Mouse (Mus musculus): ENCODE measurements around the gene Dzank1.

Gene Dzank1

DNA sequence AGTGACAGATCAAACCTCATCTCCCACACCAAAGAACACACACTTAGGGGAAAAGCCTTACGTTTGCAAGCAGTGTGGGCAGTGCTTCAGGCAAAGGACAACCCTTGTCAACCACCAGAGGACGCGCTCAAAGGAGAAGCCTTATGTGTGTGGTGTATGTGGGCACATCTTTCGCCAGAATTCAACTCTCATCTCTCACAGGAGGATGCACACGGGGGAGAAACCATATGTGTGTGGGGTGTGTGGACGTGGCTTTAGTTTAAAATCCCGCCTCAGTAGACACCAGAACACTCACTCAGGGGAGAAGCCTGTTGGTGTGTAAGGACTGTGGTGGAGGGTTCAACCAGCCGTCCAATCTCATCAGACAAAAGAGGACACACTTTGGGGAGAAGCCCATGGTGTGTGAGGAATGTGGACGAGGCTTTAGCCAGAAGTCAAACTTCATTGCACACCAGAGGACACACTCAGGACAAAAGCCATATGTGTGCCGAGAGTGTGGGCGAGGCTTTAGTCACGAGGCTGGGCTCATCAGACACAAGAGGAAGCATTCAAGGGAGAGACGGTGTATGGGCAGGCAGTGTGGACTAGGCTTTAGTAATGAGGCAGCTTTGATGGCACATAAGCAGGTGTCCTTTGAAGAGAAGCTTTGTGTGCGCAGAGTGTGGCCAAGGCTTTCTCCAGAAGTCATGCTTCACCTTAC, 61.2 kb downstream of the Dzank1 start:
- DNase-seq (ENCODE audit: low read depth), result no peak

- DNase-seq (ENCODE audit: low read depth), result no peak
Measured at GRCm38 (mm10) chr2:144464799-144465760, 62.1 kb downstream of the Dzank1 start.

DNA sequence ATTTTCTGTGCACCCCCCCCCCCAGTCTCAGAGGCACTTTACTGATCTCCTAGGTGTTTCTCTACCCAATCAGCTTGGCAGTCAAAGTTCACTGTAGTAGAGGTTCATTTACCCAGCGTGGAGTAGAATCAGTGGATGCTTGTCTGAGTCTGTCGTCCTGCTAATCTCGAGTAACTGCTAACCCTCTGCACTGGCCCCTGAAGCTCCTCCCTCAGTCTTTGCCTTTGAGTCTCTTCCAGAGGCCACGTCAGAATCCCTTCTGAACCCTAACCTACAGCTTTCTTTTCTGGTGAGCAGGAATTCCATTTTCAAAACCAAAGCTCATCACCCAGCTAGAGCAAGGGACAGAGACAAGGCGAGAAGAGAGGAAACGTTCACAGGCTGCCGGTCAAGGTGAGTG, 63.0 kb downstream of the Dzank1 start:
- DNase-seq (ENCODE audit: low read depth), result no peak

DNA sequence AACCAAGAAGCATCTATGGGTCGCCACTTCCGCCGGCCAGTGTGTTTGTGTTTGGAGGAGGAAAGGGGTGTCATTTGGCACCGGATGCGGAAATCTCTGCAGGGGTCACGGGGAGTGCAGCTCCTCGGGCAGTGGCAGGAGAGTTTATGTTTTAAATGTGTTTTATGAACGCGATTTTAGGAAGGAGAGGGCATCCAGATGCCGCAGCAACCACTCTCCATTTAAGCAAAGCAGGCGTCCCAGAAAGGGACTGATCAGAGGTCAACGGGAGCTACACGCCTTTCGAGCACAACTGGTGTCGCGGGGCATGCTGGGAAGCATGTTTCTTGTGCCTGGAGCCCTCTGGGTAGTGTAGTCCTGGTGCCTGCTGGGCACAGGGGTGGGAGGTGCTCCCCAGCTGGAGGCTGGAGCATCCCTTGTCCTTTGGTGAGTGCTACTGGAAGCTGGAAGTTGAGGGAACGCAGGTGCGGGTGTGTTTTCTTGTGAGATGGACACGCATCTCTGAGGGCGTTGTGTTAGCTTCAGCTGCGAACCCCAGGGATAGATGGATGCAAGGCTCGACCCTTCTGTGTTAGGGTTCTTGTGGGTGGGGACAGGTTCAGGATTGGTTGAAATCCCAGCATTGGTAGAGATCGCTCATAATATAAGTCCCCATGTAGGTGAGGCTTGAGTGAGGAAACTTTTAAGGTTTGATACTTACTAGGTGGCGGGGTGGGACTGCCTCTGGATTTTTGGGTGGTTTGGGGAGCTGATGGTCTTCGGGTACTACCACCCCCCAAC, 68.0 kb downstream of the Dzank1 start:
- DNase-seq (ENCODE audit: low read depth), result peak; percentile 30

DNA sequence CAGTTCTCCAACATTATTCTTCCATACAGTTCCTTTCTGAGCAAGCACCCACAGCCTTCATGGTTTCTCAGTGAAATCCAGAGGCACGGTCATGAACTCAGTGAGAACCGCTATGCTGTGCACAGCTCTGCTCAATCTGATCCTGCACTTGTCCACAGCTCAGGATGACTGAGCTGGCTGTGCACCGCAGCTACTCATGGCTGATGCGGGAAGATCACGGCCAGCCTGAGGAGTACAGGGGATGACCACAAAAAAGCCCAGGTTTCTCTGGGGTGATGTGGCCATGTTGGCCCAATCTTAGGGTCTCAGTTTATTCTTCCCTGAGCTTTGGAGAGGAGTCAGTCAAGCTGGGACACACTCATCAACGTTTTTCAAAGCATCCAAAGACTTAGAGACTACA, 68.9 kb downstream of the Dzank1 start:
- no peak for DNase-seq (ENCODE audit: low read depth)

DNA sequence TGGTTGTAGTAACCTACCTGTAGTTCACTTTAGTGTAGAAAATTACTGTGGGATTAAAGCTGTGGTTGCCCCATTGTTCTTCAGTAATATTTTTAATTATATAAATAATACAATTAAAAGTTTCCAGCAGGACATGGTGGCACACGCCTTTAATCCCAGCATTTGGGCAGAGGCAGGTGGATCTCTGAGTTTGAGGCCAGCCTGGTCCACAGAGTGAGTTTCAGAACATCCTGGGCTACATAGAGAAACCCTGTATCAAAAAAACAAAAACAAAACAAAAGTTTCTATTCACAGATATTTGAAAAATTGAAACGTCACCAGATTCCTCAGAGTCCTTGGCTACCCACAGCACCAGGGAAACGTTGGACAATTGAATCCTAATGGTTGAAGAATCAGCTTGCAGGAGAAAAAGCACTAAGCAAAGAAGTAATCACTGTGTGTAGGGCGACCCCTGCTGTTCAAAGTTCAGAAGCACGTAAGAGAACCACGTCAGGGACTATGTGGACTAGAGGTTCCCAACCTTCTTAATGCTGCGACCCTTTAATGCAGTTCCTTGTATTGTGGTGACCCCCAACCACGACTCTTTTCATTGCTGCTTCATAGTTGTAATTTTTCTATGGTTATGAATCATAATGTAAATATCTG, 74.7 kb downstream of the Dzank1 start:
- peak; percentile 66 for DNase-seq (ENCODE audit: low read depth)

- DNase-seq (ENCODE audit: low read depth), result no peak
Measured at GRCm38 (mm10) chr2:144450378-144450777, 76.8 kb downstream of the Dzank1 start.

- no peak for DNase-seq (ENCODE audit: low read depth)
Measured at GRCm38 (mm10) chr2:144446360-144446999, 80.7 kb downstream of the Dzank1 start.

DNA sequence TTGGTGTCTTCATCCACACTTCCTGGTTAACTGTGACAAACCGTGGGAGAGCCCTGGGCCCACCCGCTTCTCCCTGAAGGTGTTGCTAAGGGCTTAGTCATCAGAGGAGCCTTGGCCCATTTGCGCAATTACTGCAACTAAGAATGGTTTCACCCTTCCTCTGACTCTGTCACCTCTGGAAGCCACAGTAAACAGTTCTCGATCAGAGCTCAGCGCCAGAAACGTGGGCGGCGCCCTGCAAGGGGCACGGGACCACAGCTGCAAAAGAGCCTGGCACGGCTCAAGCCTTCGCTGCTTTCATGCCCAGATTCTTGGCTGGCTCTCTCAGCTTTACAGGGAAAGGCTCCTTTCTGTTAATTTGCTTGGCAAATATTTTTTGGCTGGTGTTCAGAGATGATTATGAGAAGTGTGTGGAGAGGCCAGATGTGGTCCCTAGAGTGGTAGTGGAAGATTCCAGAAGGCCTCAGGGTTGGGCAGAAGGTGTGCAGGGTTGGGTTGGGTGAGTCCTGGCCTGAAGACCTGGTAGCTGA, 85.8 kb downstream of the Dzank1 start:
- peak; percentile 24 for DNase-seq (ENCODE audit: low read depth)

GRCm38 (mm10) chr2:144439191-144439700, 88.0 kb downstream of the Dzank1 start:
- DNase-seq (ENCODE audit: low read depth), result no peak

GRCm38 (mm10) chr2:144438424-144438823, 88.8 kb downstream of the Dzank1 start:
- DNase-seq (ENCODE audit: low read depth), result no peak

DNA sequence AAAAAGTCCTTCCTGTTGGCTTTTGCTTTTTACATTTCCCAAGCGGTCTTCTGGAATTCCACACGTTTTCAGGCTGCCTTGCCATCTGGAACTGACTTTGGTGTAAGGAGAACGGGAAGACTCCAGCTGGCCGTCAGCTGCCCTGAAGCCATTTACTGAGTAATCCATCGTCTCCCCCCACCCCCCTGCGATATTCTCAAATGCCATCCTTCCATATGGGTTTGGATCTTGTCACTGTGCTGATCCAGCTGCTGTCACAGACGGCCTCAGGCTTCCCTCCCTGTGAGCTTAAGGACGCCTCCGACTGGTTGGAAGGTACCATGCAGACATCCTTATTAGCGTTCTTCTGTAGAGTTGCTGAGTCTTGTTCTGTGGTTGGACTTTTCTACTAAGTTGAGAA, 91.5 kb downstream of the Dzank1 start:
- no peak for DNase-seq (ENCODE audit: low read depth)

- no peak for DNase-seq (ENCODE audit: low read depth)
Measured at GRCm38 (mm10) chr2:144431286-144431825, 95.9 kb downstream of the Dzank1 start.

GRCm38 (mm10) chr2:144429171-144429570, 98.0 kb downstream of the Dzank1 start:
- DNase-seq (ENCODE audit: low read depth), result no peak

DNA sequence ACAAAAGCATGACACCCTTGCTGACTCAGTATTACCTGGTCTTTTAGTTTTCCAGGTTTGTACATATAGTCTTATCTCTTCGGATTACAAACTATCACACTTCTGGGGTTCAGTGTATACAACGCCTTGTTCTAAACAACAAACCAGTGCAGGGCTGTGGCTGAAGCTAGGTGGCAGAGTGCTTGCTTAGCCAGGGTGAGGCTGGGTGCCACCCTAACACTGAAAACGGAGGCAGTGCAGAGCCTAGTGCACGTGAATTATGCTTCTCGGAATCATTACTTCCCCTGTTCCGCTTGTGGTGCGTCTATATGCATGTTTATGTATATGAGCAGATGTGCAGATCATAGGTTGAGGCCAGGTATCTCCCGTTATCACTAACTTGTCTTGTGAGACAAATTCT, 98.6 kb downstream of the Dzank1 start:
- DNase-seq (ENCODE audit: low read depth), result no peak

- DNase-seq (ENCODE audit: low read depth), result no peak
Measured at GRCm38 (mm10) chr2:144427852-144428251, 99.4 kb downstream of the Dzank1 start.

GRCm38 (mm10) chr2:144425761-144426160, 101.5 kb downstream of the Dzank1 start:
- no peak for DNase-seq (ENCODE audit: low read depth)

DNA sequence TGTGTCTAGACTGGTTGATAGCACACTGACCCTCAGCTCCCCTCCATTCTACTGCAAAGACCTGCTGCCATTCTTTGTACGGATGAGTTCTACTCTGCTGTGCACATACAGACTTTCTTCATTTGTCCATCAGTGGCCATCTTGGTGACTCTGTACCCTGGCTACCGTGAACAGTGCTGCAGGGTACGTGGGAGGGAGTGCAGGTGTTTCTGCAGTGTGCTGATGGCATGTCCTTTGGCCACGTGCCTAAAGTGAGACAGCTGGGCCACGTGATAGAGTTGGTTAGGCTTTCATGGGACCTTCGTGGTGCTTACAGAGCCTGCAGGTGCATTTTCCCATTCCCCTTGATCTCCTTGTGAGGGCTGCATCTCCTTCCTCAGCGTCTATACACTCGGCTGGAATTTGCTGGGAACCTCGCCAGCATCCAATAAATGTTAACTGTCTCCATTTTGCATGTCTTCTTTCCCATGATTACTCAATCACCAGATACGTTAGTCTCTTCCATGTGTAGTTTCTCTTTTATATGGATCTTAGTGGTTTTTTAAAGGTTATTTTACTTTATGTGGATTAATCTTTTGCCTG, 105.0 kb downstream of the Dzank1 start:
- DNase-seq (ENCODE audit: low read depth), result no peak

Data from c-Kit-positive CD71-negative TER-119-negative erythroid progenitor cells, embryonic 14.5 days (primary cell).